Mouse (Mus musculus): ENCODE data around the gene Sh3bp1. TPM values are rescaled to one million over a fixed set of nuclear protein-coding genes. Genes with fewer than 3 reads are reported as not detected.

Sh3bp1 gene
- polyA plus RNA-seq, 1 experiment from 2014 or later, result 34.3 TPM

DNA sequence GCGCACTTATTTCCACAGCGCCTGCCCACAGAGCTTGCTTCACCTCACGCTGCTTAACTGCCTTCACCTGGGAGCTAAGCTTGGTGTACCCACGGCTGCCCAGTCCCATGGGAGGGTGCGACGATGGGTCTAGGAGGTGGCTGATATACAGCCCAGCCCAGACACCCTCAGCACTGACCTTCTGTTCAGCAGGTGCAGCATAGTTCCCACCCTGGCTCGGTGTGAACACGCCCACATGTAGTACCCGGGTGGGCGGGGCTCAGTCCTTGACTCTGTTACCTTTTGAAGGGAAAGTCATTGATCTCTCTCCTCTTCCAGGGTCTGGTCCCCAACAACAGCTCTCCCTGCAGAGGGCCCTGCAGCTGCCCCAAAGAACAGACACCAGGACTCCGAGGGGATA lies 60.0 kb downstream of the Sh3bp1 start:
- no peaks in the 10 kb centered on the region for H3K4me1 ChIP-seq
- no peak for ATAC-seq
- H3K9ac ChIP-seq, result no peak overlapping the region
- H3K27me3 ChIP-seq (replicated peaks), result peaks cover 7% of the 10 kb centered on the region
- no peak overlapping the region for H3K4me2 ChIP-seq
- no peaks in the 10 kb centered on the region for H3K9me3 ChIP-seq (replicated peaks)
- H3K36me3 ChIP-seq, result no peaks in the 10 kb centered on the region
- H3K27ac ChIP-seq, result no peak overlapping the region
- no peak overlapping the region for H3K4me3 ChIP-seq
- 72% methylated on average over 11 of the region's 11 CpGs for WGBS (ENCODE audit: insufficient replicate concordance)

DNA sequence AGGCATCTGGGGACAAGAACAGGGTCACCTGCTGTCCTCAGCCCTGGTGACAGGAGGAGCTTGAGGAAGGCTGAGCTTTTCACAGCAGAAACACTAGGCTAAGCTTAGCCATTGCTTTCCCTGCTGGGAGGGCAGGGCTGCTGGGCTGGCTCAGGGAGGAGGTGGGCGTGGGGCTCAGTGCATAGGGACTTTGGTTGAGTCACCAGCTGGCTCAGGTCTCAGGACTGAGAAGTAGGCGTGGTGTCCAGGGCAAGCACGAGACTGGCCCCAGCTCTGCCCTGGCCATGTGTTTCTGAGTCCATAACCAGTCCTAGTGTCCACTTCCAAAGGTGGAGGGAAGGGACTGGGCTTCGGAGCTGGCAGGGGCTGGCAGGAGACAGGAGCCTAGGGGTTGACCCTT lies 60.5 kb downstream of the Sh3bp1 start:
- Histone ChIP-seq H3K36me3 (no peaks in the 10 kb centered on the region), H3K27ac (no peak overlapping the region), H3K4me2 (no peak overlapping the region), H3K9ac (no peak overlapping the region), H3K4me3 (no peak overlapping the region), H3K4me1 (no peaks in the 10 kb centered on the region), H3K9me3 (replicated peaks) (no peaks in the 10 kb centered on the region), H3K27me3 (replicated peaks) (peaks cover 9% of the 10 kb centered on the region)
- no peak for ATAC-seq
- 52% methylated on average over 4 of the region's 4 CpGs for WGBS (ENCODE audit: insufficient replicate concordance)

Small RNA genes lying within 50 kb of the gene (microRNA-seq; reads per million reads assigned to microRNA genes)
- not detected for gene Mir6955

Other genes with a start within 250 kb of the Sh3bp1 start
- gene Elfn2, start 181.0 kb upstream of the Sh3bp1 start, polyA plus RNA-seq (2016; fragmentation: Nextera tagmentation; extraction: Ambion mirVana), result not detected in 2 replicates
- gene Mfng, start 126.3 kb upstream of the Sh3bp1 start, polyA plus RNA-seq (2016; fragmentation: Nextera tagmentation; extraction: Ambion mirVana), result 11.0 and 11.7 TPM in 2 replicates
- 2.3 and 2.5 TPM in 2 replicates for gene Card10, start 96.7 kb upstream of the Sh3bp1 start, polyA plus RNA-seq (2016; fragmentation: Nextera tagmentation; extraction: Ambion mirVana)
- 17.6 and 18.1 TPM in 2 replicates for gene Cdc42ep1, start 57.1 kb upstream of the Sh3bp1 start, polyA plus RNA-seq (2016; fragmentation: Nextera tagmentation; extraction: Ambion mirVana)
- 7.0 and 9.5 TPM in 2 replicates for gene Lgals2, start 44.2 kb upstream of the Sh3bp1 start, polyA plus RNA-seq (2016; fragmentation: Nextera tagmentation; extraction: Ambion mirVana)
- 32.2 and 33.5 TPM in 2 replicates for gene Gga1, start 22.6 kb upstream of the Sh3bp1 start, polyA plus RNA-seq (2016; fragmentation: Nextera tagmentation; extraction: Ambion mirVana)
- 0.17 and 0.43 TPM in 2 replicates for gene Gm49510, start 101 bp upstream of the Sh3bp1 start, polyA plus RNA-seq (2016; fragmentation: Nextera tagmentation; extraction: Ambion mirVana)
- 17.1 and 17.4 TPM in 2 replicates for gene Pdxp, start 14.2 kb downstream of the Sh3bp1 start, polyA plus RNA-seq (2016; fragmentation: Nextera tagmentation; extraction: Ambion mirVana)
- 644 and 660 TPM in 2 replicates for gene Lgals1, start 27.0 kb downstream of the Sh3bp1 start, polyA plus RNA-seq (2016; fragmentation: Nextera tagmentation; extraction: Ambion mirVana)
- 47.9 and 51.6 TPM in 2 replicates for gene Nol12, start 35.2 kb downstream of the Sh3bp1 start, polyA plus RNA-seq (2016; fragmentation: Nextera tagmentation; extraction: Ambion mirVana)
- gene Triobp, start 48.0 kb downstream of the Sh3bp1 start, polyA plus RNA-seq (2016; fragmentation: Nextera tagmentation; extraction: Ambion mirVana), result 21.0 and 26.8 TPM in 2 replicates
- gene H1f0, start 128.7 kb downstream of the Sh3bp1 start, polyA plus RNA-seq (2016; fragmentation: Nextera tagmentation; extraction: Ambion mirVana), result 114 and 122 TPM in 2 replicates
- gene Galr3, start 142.1 kb downstream of the Sh3bp1 start, polyA plus RNA-seq (2016; fragmentation: Nextera tagmentation; extraction: Ambion mirVana), result 0.41 and 0.55 TPM in 2 replicates
- 58.9 and 61.4 TPM in 2 replicates for gene Ankrd54, start 163.1 kb downstream of the Sh3bp1 start, polyA plus RNA-seq (2016; fragmentation: Nextera tagmentation; extraction: Ambion mirVana)
- gene Eif3l, start 175.4 kb downstream of the Sh3bp1 start, polyA plus RNA-seq (2016; fragmentation: Nextera tagmentation; extraction: Ambion mirVana), result 188 and 201 TPM in 2 replicates
- 3.0 and 3.2 TPM in 2 replicates for gene Micall1, start 209.1 kb downstream of the Sh3bp1 start, polyA plus RNA-seq (2016; fragmentation: Nextera tagmentation; extraction: Ambion mirVana)
- 280 and 301 TPM in 2 replicates for gene Polr2f, start 241.2 kb downstream of the Sh3bp1 start, polyA plus RNA-seq (2016; fragmentation: Nextera tagmentation; extraction: Ambion mirVana)
- 0.86 and 1.0 TPM in 2 replicates for gene 1700088E04Rik, start 241.5 kb downstream of the Sh3bp1 start, polyA plus RNA-seq (2016; fragmentation: Nextera tagmentation; extraction: Ambion mirVana)

Measured in liver, embryonic 12.5 days (tissue).